Mouse (Mus musculus) olfactory bulb, adult 2 months (tissue): ENCODE data around the gene Ankdd1b. TPM values are rescaled to one million over a fixed set of nuclear protein-coding genes. Genes with fewer than 3 reads are reported as not detected.

Source experiments
- H3K27ac ChIP-seq: fragments of 200-500 bp; 2 replicates; pipeline ENCODE4 v1.5.1; 2012; ENCODE audit warnings: low read depth, low read length; ENCODE audit not compliant: insufficient read depth
- H3K4me1 ChIP-seq: fragments of 200-500 bp; 2 replicates; pipeline ENCODE4 v1.6.1; 2012; ENCODE audit warnings: low read length; ENCODE audit not compliant: control insufficient read depth, insufficient read depth
- H3K4me3 ChIP-seq: fragments of 200-500 bp; 2 replicates; pipeline ENCODE4 v1.5.1; 2012; ENCODE audit warnings: mild to moderate bottlenecking, low read depth, low read length, moderate library complexity; ENCODE audit not compliant: insufficient read depth
- CTCF ChIP-seq: fragments of 200-500 bp; IDR thresholded peaks from 2 replicates; pipeline ENCODE4 v1.5.1; 2012; ENCODE audit warnings: low read depth, mild to moderate bottlenecking, low read length, moderate library complexity; ENCODE audit not compliant: insufficient read depth
- POLR2A ChIP-seq: fragments of 200-500 bp; IDR thresholded peaks from 2 replicates; pipeline ENCODE4 v1.6.1; 2012; ENCODE audit warnings: mild to moderate bottlenecking, low read depth, low read length, moderate library complexity; ENCODE audit not compliant: insufficient read depth
- WGBS: fragments of 180-500 bp; shearing (Covaris S2); methylation state at CpG from one replicate; pipeline ENCODE4 v1.1.7; 2018; 5-methylcytosine and 5-hydroxymethylcytosine counted together
- polyA plus RNA-seq: library from polyadenylated mRNA; stranded (reverse); fragments of >200 nt; gene quantifications from 2 replicates; pipeline ENCODE4 v1.2.4, GENCODE M21; 2012; ENCODE audit warnings: low replicate concordance; ENCODE audit not compliant: missing spikeins, insufficient read depth, insufficient read length

The Ankdd1b gene
- polyA plus RNA-seq, 1 experiment = not detected

DNA sequence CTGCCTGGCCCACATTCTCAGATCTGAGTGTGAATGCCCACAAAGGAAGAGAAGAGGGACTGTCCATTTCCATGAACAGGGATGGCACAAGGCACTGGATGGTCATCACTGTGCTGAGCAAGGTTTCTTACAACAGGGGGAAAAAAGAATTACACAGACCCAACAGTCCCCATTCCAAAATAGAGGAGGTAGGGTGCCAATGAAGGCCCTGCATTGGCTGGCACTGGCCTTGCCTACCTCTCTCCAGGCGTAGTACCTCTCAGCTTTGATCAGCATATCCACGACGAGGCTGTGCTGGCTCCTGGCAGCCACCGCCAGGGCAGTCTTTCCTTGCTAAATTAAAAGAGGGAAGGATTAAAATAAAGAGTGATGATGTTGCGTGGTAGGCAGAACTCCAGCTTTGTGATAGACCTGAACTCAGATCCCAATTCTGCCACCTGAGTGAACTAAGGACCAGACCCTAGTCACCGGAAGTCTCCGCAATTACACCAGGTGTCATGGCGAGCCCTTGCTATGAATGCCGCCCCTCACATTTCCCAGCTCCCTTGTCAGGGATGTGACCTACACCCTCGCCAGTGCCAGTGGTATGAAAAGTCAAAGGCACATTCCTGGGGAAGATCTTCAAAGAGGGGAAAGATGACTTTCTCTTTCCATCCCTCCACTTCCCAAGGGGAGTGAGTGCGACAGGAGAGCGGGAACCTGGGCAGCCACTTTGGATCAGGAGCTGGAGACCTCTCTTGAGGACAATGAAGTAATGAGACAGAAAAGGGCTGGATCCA is 46.3 kb downstream of the Ankdd1b start:
- 96% methylated on average over 12 of the region's 12 CpGs for WGBS
- no peak overlapping the region for H3K27ac ChIP-seq
- no peak for TF ChIP-seq POLR2A
- TF ChIP-seq CTCF = no peak
- H3K4me3 ChIP-seq = no peak overlapping the region
- H3K4me1 ChIP-seq = peaks cover 18% of the 10 kb centered on the region

DNA sequence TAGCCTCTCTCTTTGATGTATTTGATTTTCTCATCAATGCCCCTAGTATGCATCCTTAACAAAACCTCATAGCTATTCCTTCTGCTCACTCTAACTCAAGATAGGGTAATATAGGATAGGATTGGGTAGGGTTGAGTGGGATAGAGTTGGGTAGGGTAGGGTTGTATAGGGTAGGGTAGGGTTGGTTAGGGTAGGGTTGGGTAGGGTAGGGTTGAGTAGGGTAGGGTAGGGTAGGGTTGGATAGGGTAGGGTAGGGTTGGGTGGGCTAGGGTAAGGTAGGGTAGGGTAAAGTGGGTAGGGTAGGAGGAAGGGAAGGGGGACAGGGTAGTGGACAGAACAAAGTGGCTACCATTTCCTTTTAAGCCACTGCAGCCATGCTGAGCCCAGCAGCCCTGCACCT is 49.8 kb downstream of the Ankdd1b start:
- Histone ChIP-seq H3K4me1 (peaks cover 13% of the 10 kb centered on the region), H3K4me3 (no peak overlapping the region), H3K27ac (no peak overlapping the region)
- TF ChIP-seq CTCF = no peak
- no peak for TF ChIP-seq POLR2A

GRCm38 (mm10) chr13:96418487-96418886 is 52.5 kb downstream of the Ankdd1b start:
- 87% methylated on average over 4 of the region's 4 CpGs for WGBS
- Histone ChIP-seq H3K4me3 (no peak overlapping the region), H3K27ac (no peak overlapping the region), H3K4me1 (no peaks in the 10 kb centered on the region)
- TF ChIP-seq CTCF (no peak), POLR2A (no peak)

- Histone ChIP-seq H3K4me3 (no peak overlapping the region), H3K27ac (no peak overlapping the region), H3K4me1 (no peaks in the 10 kb centered on the region)
- 91% methylated on average over 5 of the region's 5 CpGs for WGBS
- TF ChIP-seq POLR2A = no peak
- no peak for TF ChIP-seq CTCF
Measured at GRCm38 (mm10) chr13:96417261-96417813, 53.7 kb downstream of the Ankdd1b start.

- 93% methylated on average over 8 of the region's 8 CpGs for WGBS
- H3K4me1 ChIP-seq = no peaks in the 10 kb centered on the region
Measured at GRCm38 (mm10) chr13:96416380-96416779, 54.6 kb downstream of the Ankdd1b start.

DNA sequence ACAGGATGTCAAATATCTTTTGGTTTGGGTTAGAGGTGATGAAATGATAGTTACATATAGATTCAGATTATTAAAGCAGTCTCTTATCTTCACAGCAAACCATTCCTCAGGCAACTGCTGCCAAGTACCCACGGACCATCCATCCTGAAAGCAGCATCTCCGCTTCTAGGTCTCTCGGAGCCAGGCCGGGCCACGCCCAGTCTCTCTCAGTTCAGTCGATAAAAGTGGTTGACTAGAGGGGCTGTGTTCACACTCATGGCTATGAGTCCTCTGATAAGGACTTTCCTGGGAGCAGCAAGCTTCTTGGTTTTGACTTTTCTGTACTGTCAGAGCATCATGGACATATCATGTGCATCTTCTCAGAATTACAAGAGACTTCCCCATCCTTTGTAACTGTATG is 56.6 kb downstream of the Ankdd1b start:
- Histone ChIP-seq H3K27ac (no peak overlapping the region), H3K4me3 (no peak overlapping the region), H3K4me1 (no peaks in the 10 kb centered on the region)
- WGBS = 88% methylated on average over 6 of the region's 6 CpGs
- TF ChIP-seq CTCF (no peak), POLR2A (no peak)

More at GRCm38 (mm10) chr13:96416380-96416779, 54.6 kb downstream of the Ankdd1b start:
- Histone ChIP-seq H3K4me3 (no peak overlapping the region), H3K27ac (no peak overlapping the region)
- no peak for TF ChIP-seq CTCF
- TF ChIP-seq POLR2A = no peak

GRCm38 (mm10) chr13:96408786-96409185 is 62.2 kb downstream of the Ankdd1b start:
- no peak overlapping the region for H3K27ac ChIP-seq
- TF ChIP-seq CTCF (no peak), POLR2A (no peak)
- H3K4me3 ChIP-seq = no peak overlapping the region
- H3K4me1 ChIP-seq = no peaks in the 10 kb centered on the region
- WGBS = 79% methylated on average over 1 of the region's 1 CpGs

GRCm38 (mm10) chr13:96407040-96407439 is 64.0 kb downstream of the Ankdd1b start:
- Histone ChIP-seq H3K4me1 (no peaks in the 10 kb centered on the region), H3K27ac (no peak overlapping the region), H3K4me3 (no peak overlapping the region)
- WGBS = 48% methylated on average over 4 of the region's 4 CpGs
- TF ChIP-seq CTCF (no peak), POLR2A (no peak)

- Histone ChIP-seq H3K4me1 (no peaks in the 10 kb centered on the region), H3K27ac (no peak overlapping the region), H3K4me3 (no peak overlapping the region)
- 86% methylated on average over 2 of the region's 2 CpGs for WGBS
- TF ChIP-seq CTCF (no peak), POLR2A (no peak)
Measured at GRCm38 (mm10) chr13:96405518-96405917, 65.5 kb downstream of the Ankdd1b start.

- TF ChIP-seq POLR2A = no peak
- no peak for TF ChIP-seq CTCF
- no peak overlapping the region for H3K27ac ChIP-seq
- no peak overlapping the region for H3K4me3 ChIP-seq
- no peaks in the 10 kb centered on the region for H3K4me1 ChIP-seq
- WGBS = 92% methylated on average over 5 of the region's 5 CpGs
Measured at GRCm38 (mm10) chr13:96401251-96401650, 69.7 kb downstream of the Ankdd1b start.
